Mouse (Mus musculus): Measurements from ENCODE around the gene Cgrrf1.

DNA sequence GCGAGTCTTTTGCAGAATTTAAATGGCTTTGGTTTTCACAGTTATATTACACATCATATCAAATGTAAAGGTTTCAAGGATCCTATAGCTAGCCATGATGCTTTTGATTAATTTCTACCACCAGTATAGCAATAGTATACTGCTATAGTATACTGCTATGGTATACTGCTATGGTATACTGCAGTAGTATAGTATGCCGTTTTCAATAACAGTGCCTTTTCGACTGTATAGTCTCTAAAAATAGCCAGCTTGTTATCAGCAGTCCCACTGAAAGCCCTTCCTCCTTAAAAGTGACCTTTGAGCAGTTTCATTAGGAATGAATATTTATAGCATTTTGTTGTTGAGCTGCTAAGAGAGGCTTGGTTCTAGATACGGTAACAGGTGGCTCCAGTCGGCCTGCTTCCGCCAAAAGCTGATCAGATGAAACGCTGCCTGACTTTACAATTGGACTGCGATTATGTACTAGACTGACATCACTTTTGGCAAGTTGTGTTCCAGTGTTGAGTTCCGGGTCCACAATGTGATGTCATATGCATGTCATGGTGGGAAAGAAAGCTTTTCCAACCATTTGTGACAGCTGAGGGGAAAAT, 70.7 kb downstream of the Cgrrf1 start:
- no peak for TF ChIP-seq POLR2A (IDR thresholded peaks at IDR 0.05; ENCODE audit: borderline replicate concordance, extremely low read depth, low read depth, low read length)
- no peak for TF ChIP-seq CTCF (IDR thresholded peaks at IDR 0.05; ENCODE audit: insufficient read depth, low read length)

All from lung, adult 2 months (tissue).